Mouse (Mus musculus): ENCODE results near the gene Tefm.
A peak's percentile ranks its signal among the peaks of the same experiment; 100 is the strongest.
"Not testable (repeated sequence)": the region's sequence is repeated elsewhere in the genome, so short reads cannot be mapped to it uniquely, and the experiment has no call there.

The Tefm gene

GRCm38 (mm10) chr11:80156841-80157240 is 14.9 kb upstream of the Tefm start:
- no peak for DNase-seq (ENCODE audit: low read depth, low spot score)

GRCm38 (mm10) chr11:80155961-80156360 is 14.0 kb upstream of the Tefm start:
- no peak for DNase-seq (ENCODE audit: low read depth, low spot score)

GRCm38 (mm10) chr11:80155541-80155940 is 13.6 kb upstream of the Tefm start:
- DNase-seq (ENCODE audit: low read depth, low spot score): no peak

GRCm38 (mm10) chr11:80154501-80154900 is 12.5 kb upstream of the Tefm start:
- DNase-seq (ENCODE audit: low read depth, low spot score): no peak

- DNase-seq (ENCODE audit: low read depth, low spot score): peak; percentile 64
Measured at GRCm38 (mm10) chr11:80153857-80154495, 12.0 kb upstream of the Tefm start, which contains the start of gene Adap2. Gene Adap2, plus strand, starts transcription at chr11:80154105.

GRCm38 (mm10) chr11:80152376-80152775 is 10.4 kb upstream of the Tefm start:
- no peak for DNase-seq (ENCODE audit: low read depth, low spot score)

- DNase-seq (ENCODE audit: low read depth, low spot score): no peak
Measured at GRCm38 (mm10) chr11:80151541-80151940, 9.6 kb upstream of the Tefm start.

GRCm38 (mm10) chr11:80150566-80150965 is 8.6 kb upstream of the Tefm start:
- DNase-seq (ENCODE audit: low read depth, low spot score): no peak

GRCm38 (mm10) chr11:80149412-80150023 is 7.5 kb upstream of the Tefm start:
- DNase-seq (ENCODE audit: low read depth, low spot score): no peak

- DNase-seq (ENCODE audit: low read depth, low spot score): not testable (repeated sequence)
Measured at GRCm38 (mm10) chr11:80148974-80149373, 7.0 kb upstream of the Tefm start.

GRCm38 (mm10) chr11:80148313-80148712 is 6.3 kb upstream of the Tefm start:
- no peak for DNase-seq (ENCODE audit: low read depth, low spot score)

- DNase-seq (ENCODE audit: low read depth, low spot score): no peak
Measured at GRCm38 (mm10) chr11:80147748-80148147, 5.8 kb upstream of the Tefm start.

- DNase-seq (ENCODE audit: low read depth, low spot score): no peak
Measured at GRCm38 (mm10) chr11:80145787-80146275, 3.9 kb upstream of the Tefm start.

GRCm38 (mm10) chr11:80142872-80143271 is 897 bp upstream of the Tefm start:
- DNase-seq (ENCODE audit: low read depth, low spot score): no peak

GRCm38 (mm10) chr11:80137773-80138172 is 4.2 kb downstream of the Tefm start:
- DNase-seq (ENCODE audit: low read depth, low spot score): no peak

GRCm38 (mm10) chr11:80136786-80137185 is 5.2 kb downstream of the Tefm start:
- no peak for DNase-seq (ENCODE audit: low read depth, low spot score)

- DNase-seq (ENCODE audit: low read depth, low spot score): no peak
Measured at GRCm38 (mm10) chr11:80135954-80136683, 5.9 kb downstream of the Tefm start.

GRCm38 (mm10) chr11:80134744-80135143 is 7.2 kb downstream of the Tefm start:
- DNase-seq (ENCODE audit: low read depth, low spot score): no peak

- DNase-seq (ENCODE audit: low read depth, low spot score): no peak
Measured at GRCm38 (mm10) chr11:80132050-80132449, 9.9 kb downstream of the Tefm start.

GRCm38 (mm10) chr11:80116411-80116810 is 25.6 kb downstream of the Tefm start:
- DNase-seq (ENCODE audit: low read depth, low spot score): no peak

GRCm38 (mm10) chr11:80104407-80104806 is 37.6 kb downstream of the Tefm start:
- DNase-seq (ENCODE audit: low read depth, low spot score): no peak

GRCm38 (mm10) chr11:80101298-80101697 is 40.7 kb downstream of the Tefm start:
- no peak for DNase-seq (ENCODE audit: low read depth, low spot score)
